Mouse (Mus musculus) embryo, embryonic 10 days (tissue): Measurements from ENCODE around the gene Tnrc18.

ENCODE experiments used
- DNase-seq: peaks from one replicate; pipeline ENCODE4 v3.0.0-alpha.2; 2015; ENCODE audit warnings: low spot score

Tnrc18 gene

DNA sequence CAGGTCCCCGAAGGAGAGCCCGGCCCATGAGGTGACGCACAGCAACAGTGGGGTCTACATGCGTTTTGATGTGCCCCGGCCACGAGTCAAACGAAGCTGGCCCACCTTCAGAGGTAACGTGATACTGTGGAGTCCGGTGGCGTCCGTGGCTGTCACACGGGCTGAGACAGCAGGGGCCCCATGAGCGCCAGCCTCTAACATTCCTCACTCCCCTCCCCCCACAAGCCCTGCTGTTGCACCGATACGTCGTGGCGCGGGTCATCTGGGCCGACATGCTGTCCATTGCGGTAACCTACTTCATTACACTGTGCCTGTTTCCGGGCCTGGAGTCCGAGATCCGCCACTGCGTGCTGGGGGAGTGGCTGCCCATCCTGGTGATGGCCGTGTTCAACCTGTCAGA lies 99.0 kb downstream of the Tnrc18 start:
- DNase-seq, result no peak

- peak; percentile 78 for DNase-seq
Measured at GRCm38 (mm10) chr5:142718037-142718436, 99.4 kb downstream of the Tnrc18 start.

DNA sequence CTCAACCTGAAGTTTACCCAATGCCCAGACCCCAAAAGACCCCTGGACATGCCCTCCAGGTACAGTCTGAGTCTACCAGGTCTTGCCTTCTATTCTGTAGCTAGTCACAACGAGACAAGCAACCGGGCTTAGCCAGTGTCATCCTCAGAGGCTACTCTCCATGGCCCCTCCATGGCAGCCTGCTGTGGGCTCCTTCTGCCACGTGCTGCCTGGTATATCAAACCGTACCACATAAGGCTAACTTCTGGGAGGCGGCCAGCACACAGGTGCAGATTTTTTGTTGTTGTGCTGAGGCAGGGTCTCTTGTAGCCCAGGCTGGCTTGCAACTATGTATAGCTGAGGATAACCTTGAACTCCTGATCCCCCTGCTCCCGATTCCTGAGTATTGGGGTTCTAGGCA lies 101.4 kb downstream of the Tnrc18 start:
- no peak for DNase-seq

DNA sequence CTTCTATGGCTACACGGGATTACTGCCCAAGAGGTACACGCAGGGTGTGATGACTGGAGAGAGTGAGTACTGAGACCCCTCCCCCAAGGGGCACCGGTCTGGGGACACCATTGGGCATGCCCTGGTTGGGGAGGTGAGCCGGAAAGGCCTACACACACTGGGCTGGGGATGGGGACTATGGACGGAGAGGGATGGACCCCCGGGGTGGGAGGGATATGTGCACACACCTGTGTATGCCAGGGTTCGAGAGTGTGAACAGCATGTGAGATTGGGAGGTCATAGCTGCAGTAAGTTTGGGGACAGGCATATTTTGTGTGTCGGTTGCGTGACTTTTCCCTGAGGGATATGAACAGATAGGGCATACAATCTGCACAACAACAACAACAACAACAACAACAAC lies 102.4 kb downstream of the Tnrc18 start:
- DNase-seq, result no peak

DNA sequence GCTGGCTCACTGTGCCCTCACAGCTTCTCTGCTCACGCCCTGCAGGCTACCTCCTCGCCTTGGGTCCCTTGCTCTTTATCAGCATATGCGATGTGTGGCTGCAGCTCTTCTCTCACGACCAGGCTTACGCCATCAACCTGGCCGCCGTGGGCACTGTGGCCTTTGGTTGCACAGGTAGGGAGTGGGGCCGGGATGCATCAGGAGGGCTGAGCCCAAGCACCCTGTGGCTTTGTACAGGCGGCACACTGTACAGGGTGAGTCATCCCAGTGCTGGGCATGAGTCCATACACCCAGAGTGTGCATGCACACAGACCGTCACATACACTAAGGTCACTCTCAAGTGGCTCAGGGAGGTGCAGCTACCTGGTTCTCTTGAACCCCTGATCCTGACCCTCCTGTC lies 103.5 kb downstream of the Tnrc18 start:
- DNase-seq, result no peak

- no peak for DNase-seq
Measured at GRCm38 (mm10) chr5:142712373-142712772, 105.1 kb downstream of the Tnrc18 start.

- no peak for DNase-seq
Measured at GRCm38 (mm10) chr5:142709436-142709835, 108.0 kb downstream of the Tnrc18 start.

DNA sequence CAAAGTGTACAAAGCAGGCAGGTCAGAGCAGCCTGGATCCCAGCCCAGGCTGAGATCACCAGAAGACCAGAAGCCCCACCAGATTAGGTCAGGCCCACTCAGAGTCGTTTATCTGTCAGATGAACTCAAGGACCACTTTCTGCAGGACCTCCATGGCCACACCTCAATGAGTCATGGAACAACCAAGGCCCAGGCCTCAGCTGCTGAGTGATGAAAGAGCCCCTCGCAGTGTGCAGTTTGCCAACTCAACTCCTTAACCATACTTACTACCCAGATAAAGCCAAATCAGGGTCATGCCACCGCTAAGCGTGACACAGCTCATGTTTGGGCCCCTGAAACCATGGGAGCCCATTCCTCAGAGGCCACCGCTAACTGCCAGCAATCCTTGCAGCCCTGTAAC lies 109.8 kb downstream of the Tnrc18 start:
- DNase-seq, result no peak

GRCm38 (mm10) chr5:142703569-142703968 lies 113.9 kb downstream of the Tnrc18 start:
- DNase-seq, result no peak

- DNase-seq, result no peak
Measured at GRCm38 (mm10) chr5:142702511-142703138, 114.8 kb downstream of the Tnrc18 start.

DNA sequence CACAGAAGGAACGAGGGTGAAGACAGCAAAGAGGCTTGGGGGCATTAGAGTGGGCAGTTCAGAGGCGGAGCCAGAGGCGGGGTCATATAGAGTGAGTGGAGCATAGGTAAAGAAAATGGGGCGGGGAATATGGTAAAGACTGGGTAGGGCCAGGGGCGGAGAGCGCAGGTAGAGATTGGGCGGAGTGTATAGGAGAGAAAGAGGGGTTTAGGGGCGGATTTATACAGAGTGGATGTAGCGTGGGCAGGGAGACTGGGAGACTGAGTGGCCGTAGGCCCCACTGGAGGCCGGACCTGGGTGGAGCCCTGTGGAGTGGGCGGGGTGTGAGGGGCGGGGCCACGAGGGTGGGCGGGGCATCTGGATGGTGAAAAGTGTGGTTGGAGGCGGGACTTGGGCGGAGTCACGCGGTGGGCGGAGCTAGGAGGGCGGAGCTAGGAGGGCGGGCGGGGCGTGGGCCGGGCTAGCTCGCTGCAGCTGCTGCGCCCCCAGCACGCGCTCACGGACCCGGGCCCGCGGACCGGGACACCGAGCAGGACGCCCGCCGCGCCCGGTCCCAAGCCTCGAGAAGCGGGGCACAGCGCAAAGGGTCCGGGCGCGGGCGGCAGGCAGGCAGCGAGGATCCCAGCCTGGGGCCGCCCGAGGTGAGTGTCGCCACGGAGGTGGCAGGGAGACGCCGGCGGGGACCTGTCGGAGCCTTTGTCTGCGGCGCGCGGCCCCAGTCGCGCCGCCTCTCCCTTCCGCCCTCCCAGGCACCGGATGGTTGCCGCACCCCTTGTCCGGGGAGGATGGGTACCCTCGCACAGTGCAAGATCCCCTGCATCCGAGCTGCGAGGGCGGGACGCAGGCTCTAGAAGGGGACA lies 115.6 kb downstream of the Tnrc18 start:
- peak; percentile 80 for DNase-seq

GRCm38 (mm10) chr5:142700842-142701589 lies 116.4 kb downstream of the Tnrc18 start:
- peak; percentile 30 for DNase-seq

DNA sequence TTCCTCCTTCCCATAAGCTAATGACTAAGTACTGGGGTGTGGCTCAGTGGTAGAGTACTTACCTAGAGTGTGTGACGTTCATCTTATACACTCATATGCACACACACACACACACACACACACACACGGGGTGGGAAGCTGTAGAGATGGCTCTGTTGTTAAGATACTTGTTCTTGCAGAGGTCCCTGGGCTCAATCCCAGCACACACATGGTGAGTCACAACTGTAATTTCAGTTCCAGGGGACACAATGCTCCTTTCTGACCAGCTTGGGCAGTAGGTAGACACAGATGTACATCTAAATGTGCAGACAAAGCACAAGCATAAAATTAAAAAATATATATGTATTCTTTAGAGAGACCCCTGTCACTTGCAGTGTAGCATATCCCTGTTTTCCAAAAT lies 119.7 kb downstream of the Tnrc18 start:
- no peak for DNase-seq

DNA sequence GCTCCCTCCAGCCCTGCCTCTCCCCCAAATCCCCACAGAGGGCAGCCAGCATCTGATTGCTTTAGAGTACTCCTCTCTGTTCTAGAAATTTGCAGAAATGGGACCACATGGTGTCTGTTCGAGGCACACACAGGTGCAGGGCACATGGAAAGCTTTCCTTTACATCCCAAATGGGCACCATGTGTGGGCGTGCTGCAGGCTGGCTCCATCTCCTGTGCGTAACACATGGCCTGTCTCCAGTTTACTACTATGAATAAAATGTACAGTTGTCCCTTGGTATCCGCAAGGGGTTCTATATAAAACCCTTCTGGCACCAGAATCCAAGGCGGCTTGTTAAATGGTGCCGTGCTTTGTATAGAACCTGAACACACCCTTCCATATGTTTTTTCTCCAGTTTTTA lies 120.6 kb downstream of the Tnrc18 start:
- no peak for DNase-seq

GRCm38 (mm10) chr5:142696258-142696657 lies 121.2 kb downstream of the Tnrc18 start:
- peak; percentile 40 for DNase-seq

GRCm38 (mm10) chr5:142694627-142695340 lies 122.7 kb downstream of the Tnrc18 start:
- peak; percentile 76 for DNase-seq

- no peak for DNase-seq
Measured at GRCm38 (mm10) chr5:142693738-142694430, 123.6 kb downstream of the Tnrc18 start.

DNA sequence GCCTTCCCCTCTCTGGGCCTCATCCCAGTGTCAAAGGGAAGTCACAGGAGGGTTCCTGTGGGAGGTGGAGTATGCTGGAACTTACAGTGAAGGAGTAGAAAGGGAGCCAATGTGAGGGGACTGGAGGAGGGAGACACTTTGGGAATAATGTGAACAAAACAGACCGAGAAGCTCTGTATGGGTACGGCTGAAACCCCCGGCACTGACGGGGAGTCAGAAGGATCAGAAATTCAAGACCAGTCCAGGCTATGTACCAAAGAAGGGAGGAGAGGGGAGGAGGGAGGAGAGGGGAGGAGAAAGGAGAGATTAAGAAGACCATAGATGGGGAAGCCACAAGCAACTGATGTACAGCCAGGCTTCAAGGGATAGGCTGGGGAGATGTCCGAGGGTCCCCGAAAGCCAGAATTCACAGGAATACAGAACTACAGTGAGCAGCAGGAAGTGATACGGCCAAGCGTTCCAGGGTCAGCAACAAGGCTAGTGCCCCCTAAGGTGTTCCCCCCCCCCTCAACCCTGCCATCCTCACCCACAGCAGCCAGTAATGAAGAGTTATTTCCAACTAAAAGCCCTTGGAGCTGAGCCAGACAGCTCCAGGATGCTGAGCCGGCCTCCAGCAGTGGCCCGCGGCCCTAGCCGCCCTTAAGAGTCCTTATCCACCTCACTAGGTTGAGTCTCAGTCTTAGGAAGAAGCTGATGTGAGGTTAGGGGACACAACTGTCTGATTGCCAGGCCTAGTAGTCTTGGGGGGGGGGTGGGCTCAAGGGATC lies 124.3 kb downstream of the Tnrc18 start:
- DNase-seq, result no peak

DNA sequence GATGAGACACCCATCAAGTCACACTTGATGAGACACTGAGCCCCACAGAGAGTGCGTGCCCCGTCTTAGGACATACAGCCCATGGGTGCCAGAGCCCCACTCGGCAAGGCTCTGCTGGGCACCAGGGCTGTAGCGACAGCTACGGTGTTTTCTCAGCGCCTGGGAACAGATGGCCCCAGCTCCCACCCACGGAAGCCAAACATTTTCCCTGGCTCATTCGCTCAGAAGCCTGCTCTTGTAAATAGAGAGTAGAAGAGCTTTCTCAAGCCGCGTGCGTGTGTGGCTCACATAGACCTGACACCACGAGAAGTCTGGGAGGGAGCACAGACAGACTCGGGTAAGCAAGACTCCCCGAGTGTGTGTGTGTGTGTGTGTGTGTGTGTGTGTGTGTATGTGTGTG lies 125.2 kb downstream of the Tnrc18 start, which contains the start of gene Slc29a4:
Gene Slc29a4 (plus strand): TSS at position 265 of the 400 bp plus-strand sequence.
- DNase-seq, result no peak

- no peak for DNase-seq
Measured at GRCm38 (mm10) chr5:142690343-142690742, 127.1 kb downstream of the Tnrc18 start.

GRCm38 (mm10) chr5:142688866-142689265 lies 128.6 kb downstream of the Tnrc18 start:
- no peak for DNase-seq
